Mouse (Mus musculus) left cerebral cortex, adult 11 months (tissue): ENCODE measurements around the gene Foxg1.

Experiments used
- DNase-seq: peaks from one replicate; pipeline ENCODE4 v3.0.0; 2022; ENCODE audit warnings: low spot score

Gene Foxg1

GRCm38 (mm10) chr12:49417963-49418362 is 35.5 kb downstream of the Foxg1 start:
- no peak for DNase-seq
